Mouse (Mus musculus): Measurements from ENCODE around the gene Sec23ip. TPM values are rescaled to one million over a fixed set of nuclear protein-coding genes. Genes with fewer than 3 reads are reported as not detected.

The Sec23ip gene
- polyA plus RNA-seq, 1 experiment from 2014 or later = 37.0 TPM

DNA sequence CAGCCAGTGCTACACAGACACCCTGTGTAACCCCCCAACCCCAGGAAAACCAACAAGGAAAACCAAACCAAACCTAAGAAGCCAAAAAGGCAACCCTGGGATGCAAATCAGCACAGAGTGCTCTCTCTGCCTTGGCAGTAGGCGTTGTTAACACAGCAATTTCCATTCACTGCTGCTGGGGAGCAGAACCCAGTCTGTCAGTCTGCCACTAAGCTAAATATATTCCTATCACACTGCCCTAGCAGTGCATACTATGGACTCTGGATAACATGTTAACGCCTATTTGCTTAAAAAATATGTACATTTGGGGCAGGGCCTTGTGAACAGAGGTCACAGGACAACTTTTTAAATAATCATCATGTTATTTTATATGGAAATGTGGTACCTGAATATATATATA is 13.2 kb upstream of the Sec23ip start:
- no peak for ATAC-seq (ENCODE audit: low read depth)
- H3K36me3 ChIP-seq (ENCODE audit: control insufficient read depth, insufficient read depth, low read length) = no peaks in the 10 kb centered on the region
- no peaks in the 10 kb centered on the region for H3K27me3 ChIP-seq (ENCODE audit: control insufficient read depth, insufficient read depth, low read length)
- 72% methylated on average over 2 of the region's 2 CpGs for WGBS
- H3K9me3 ChIP-seq (ENCODE audit: control insufficient read depth, low read length) = no peaks in the 10 kb centered on the region
- H3K4me1 ChIP-seq (ENCODE audit: control insufficient read depth, insufficient read depth, low read length) = 0 out of 2 replicates have a peak, but pooled peaks cover 4% of the 10 kb centered on the region
- no peak overlapping the region for H3K4me3 ChIP-seq (ENCODE audit: low read depth, low read length)
- no peak overlapping the region for H3K9ac ChIP-seq (replicated peaks; ENCODE audit: low read depth, low read length)
- no peak overlapping the region for H3K27ac ChIP-seq (ENCODE audit: low read depth, low read length)
- no peak overlapping the region for H3K4me2 ChIP-seq (ENCODE audit: low read depth, low read length)

DNA sequence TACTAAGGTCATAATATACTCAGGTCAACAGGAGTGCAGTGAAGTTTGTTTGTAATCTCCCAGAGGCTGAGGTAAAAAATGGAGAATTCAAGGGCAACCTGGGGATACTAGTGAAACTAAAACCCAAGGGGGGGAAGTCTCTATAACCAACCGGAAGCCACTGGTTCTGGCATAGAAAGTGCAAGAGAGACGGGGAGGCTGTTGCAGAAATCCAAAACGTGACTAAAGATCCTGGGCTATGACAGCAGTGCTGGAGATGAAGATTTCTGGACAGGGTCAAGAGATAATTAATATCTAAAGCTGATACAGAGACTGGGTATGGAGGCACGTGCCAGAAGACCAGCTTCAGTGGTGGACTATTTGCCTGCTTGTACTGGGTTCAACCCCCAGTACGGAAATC is 6.7 kb upstream of the Sec23ip start:
- H3K27ac ChIP-seq (ENCODE audit: low read depth, low read length) = no peak overlapping the region
- no peaks in the 10 kb centered on the region for H3K27me3 ChIP-seq (ENCODE audit: control insufficient read depth, insufficient read depth, low read length)
- H3K36me3 ChIP-seq (ENCODE audit: control insufficient read depth, insufficient read depth, low read length) = no peaks in the 10 kb centered on the region
- no peak overlapping the region for H3K4me3 ChIP-seq (ENCODE audit: low read depth, low read length)
- peaks cover 15% of the 10 kb centered on the region for H3K4me1 ChIP-seq (ENCODE audit: control insufficient read depth, insufficient read depth, low read length)
- no peak overlapping the region for H3K9ac ChIP-seq (replicated peaks; ENCODE audit: low read depth, low read length)
- no peak overlapping the region; the same call in 1 of the 2 replicates for H3K4me2 ChIP-seq (ENCODE audit: low read depth, low read length)
- no peak for ATAC-seq (ENCODE audit: low read depth)
- no peaks in the 10 kb centered on the region for H3K9me3 ChIP-seq (ENCODE audit: control insufficient read depth, low read length)
- WGBS = 85% methylated on average over 5 of the region's 5 CpGs

DNA sequence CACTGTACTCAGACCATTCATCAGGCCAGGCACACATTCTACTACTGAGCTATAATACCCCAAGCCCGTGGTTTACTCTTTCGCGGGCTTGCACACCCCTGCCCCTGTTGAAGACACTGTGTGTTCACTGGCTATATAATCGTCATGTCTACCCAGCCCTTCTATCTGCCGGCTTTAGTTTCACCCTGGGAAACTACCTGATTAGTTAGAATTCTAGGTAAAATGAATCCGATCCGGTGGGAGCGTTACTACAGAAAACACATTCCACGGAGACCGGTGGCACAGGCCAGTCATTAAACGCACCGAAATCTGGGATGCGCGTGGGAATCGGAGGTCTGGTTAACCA is 5.7 kb upstream of the Sec23ip start:
- no peaks in the 10 kb centered on the region for H3K9me3 ChIP-seq (ENCODE audit: control insufficient read depth, low read length)
- no peaks in the 10 kb centered on the region for H3K36me3 ChIP-seq (ENCODE audit: control insufficient read depth, insufficient read depth, low read length)
- no peak overlapping the region for H3K27ac ChIP-seq (ENCODE audit: low read depth, low read length)
- peaks cover 17% of the 10 kb centered on the region for H3K4me1 ChIP-seq (ENCODE audit: control insufficient read depth, insufficient read depth, low read length)
- H3K9ac ChIP-seq (replicated peaks; ENCODE audit: low read depth, low read length) = peak overlapping the region; percentile 87
- H3K4me2 ChIP-seq (ENCODE audit: low read depth, low read length) = peak overlapping the region; percentile 88
- no peaks in the 10 kb centered on the region for H3K27me3 ChIP-seq (ENCODE audit: control insufficient read depth, insufficient read depth, low read length)
- peak overlapping the region; percentile 96 for H3K4me3 ChIP-seq (ENCODE audit: low read depth, low read length)
- no peak for ATAC-seq (ENCODE audit: low read depth)
- WGBS = 2% methylated on average over 15 of the region's 15 CpGs

DNA sequence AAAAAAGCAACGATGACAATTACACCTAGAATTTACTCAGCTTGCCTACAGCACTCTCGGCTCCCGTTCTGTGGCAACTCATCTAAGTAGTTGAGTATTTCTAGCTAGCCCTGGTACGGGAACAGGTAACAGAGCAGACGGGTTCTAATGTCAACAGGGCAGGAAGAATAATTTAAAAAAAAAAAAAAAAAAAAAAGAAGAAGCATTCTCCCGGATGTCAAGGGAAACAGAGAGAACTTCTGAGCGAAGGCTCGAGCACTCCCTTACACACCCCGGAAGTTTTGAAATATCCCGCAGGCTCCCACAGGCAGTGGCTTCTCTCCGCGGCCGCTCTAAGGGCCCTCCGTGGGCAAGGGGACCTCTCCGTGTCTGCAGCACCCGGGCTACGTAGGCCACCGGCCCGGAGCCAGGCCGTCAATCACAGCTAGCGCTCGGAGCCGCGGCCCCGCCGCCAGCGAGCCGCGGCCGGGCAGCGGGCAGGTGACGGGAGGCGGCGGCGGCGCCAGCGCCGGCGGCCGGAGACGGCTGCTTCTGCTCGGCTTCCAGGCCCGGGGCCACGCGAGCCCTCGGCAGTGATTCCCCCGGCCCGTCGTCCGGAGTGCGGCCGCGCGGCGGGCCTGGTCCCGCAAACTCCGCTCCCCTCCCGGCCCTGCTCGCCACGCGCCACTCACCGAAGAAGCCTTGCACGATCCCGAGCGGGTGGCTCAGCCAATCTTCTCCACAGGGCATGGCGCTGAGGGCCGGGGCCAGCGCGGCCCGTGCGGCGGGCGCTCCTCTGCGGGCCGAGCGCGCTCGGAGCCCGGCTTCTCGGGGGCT is 5.1 kb upstream of the Sec23ip start:
- Histone ChIP-seq H3K4me1 (ENCODE audit: control insufficient read depth, insufficient read depth, low read length) (peaks cover 19% of the 10 kb centered on the region), H3K9ac (replicated peaks; ENCODE audit: low read depth, low read length) (peak overlapping the region; percentile 87), H3K4me2 (ENCODE audit: low read depth, low read length) (peak overlapping the region; percentile 88), H3K36me3 (ENCODE audit: control insufficient read depth, insufficient read depth, low read length) (no peaks in the 10 kb centered on the region), H3K27me3 (ENCODE audit: control insufficient read depth, insufficient read depth, low read length) (no peaks in the 10 kb centered on the region), H3K9me3 (ENCODE audit: control insufficient read depth, low read length) (no peaks in the 10 kb centered on the region), H3K27ac (ENCODE audit: low read depth, low read length) (peak overlapping the region; percentile 89), H3K4me3 (ENCODE audit: low read depth, low read length) (peak overlapping the region; percentile 96)
- peak; percentile 31 for ATAC-seq (ENCODE audit: low read depth)
- WGBS = under 1% methylated on average over 63 of the region's 80 CpGs

DNA sequence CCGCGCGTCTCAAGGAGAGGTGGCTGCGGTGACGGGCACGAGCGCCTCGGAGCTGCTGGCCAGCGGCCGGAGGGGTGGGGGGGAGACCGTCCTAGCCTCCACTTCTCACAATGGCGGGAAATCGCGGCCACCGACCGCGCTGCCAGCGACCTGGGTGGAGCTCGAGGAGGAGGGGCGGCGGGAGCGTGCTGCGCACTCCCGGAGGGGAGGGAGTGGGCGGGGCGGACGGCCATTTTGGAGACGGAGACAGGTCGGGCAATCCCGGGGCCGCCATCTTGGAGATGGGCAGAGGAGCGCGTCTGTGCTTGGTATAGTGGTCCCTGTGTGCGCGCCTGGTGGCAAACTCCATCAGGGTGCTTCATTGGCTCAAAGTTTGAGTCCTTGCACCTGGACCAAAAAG is 4.4 kb upstream of the Sec23ip start, which contains the start of gene Mcmbp:
Mcmbp (minus strand) TSS at position 162 of the 400 bp plus-strand sequence.
- ATAC-seq (ENCODE audit: low read depth) = peak; percentile 81
- Histone ChIP-seq H3K4me1 (ENCODE audit: control insufficient read depth, insufficient read depth, low read length) (peaks cover 19% of the 10 kb centered on the region), H3K9ac (replicated peaks; ENCODE audit: low read depth, low read length) (peak within 1 kb of the TSS; percentile 87), H3K9me3 (ENCODE audit: control insufficient read depth, low read length) (no peaks in the 10 kb centered on the region), H3K27me3 (ENCODE audit: control insufficient read depth, insufficient read depth, low read length) (no peaks in the 10 kb centered on the region), H3K4me3 (ENCODE audit: low read depth, low read length) (peak within 1 kb of the TSS; percentile 96), H3K27ac (ENCODE audit: low read depth, low read length) (peak within 1 kb of the TSS; percentile 89), H3K4me2 (ENCODE audit: low read depth, low read length) (peak within 1 kb of the TSS; percentile 88), H3K36me3 (ENCODE audit: control insufficient read depth, insufficient read depth, low read length) (no peaks in the 10 kb centered on the region)
- 0% methylated on average over 32 of the region's 35 CpGs for WGBS

DNA sequence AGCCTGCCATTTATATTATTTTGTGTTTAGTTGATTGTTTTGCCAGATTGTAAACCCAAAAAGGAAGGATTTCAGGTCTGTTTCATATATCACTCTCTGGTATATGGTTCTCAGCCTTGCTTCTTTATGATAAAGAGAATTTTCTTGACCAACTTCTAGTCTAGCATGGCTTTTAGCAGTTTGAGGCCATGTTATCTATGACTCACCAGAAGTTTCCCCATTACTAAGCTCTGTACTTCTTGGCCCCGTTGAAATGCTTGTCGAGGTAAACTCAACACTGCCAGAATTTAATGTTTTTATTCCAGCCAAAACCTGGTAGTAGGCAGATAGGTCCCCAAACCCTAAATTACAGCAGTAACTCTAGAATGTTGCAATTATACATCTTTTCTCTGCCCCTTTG is 845 bp upstream of the Sec23ip start:
- WGBS = 66% methylated on average over 2 of the region's 2 CpGs
- no peaks in the 10 kb centered on the region for H3K36me3 ChIP-seq (ENCODE audit: control insufficient read depth, insufficient read depth, low read length)
- no peak for ATAC-seq (ENCODE audit: low read depth)
- H3K9ac ChIP-seq (replicated peaks; ENCODE audit: low read depth, low read length) = no peak overlapping the region
- H3K4me2 ChIP-seq (ENCODE audit: low read depth, low read length) = peak overlapping the region; percentile 88
- no peaks in the 10 kb centered on the region for H3K27me3 ChIP-seq (ENCODE audit: control insufficient read depth, insufficient read depth, low read length)
- H3K4me3 ChIP-seq (ENCODE audit: low read depth, low read length) = peak overlapping the region; percentile 98
- H3K9me3 ChIP-seq (ENCODE audit: control insufficient read depth, low read length) = no peaks in the 10 kb centered on the region
- H3K4me1 ChIP-seq (ENCODE audit: control insufficient read depth, insufficient read depth, low read length) = peaks cover 27% of the 10 kb centered on the region
- 0 out of 2 replicates have a peak overlapping the region, but pooled peaks have one; percentile 76 for H3K27ac ChIP-seq (ENCODE audit: low read depth, low read length)

DNA sequence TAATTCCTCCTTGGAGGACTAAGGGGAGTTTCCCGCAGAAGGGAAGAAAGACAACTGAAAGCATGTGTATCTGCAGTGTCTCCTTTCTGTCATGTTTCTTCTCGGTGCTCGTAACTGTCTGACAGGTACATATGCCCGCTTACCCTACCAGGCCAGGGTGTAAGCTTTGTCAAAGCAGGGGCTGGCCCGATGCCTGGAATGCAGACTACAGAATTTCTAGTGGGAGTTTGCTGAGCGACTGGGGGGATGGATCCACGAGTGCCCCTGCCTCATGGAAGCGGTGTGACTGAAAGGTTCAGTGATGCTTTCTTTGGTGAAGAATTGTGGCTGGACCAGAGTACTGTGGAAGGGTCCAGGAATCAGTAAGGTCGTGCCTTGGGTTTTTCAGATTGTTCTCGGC is 1.4 kb downstream of the Sec23ip start:
- Histone ChIP-seq H3K4me1 (ENCODE audit: control insufficient read depth, insufficient read depth, low read length) (peaks cover 24% of the 10 kb centered on the region), H3K9me3 (ENCODE audit: control insufficient read depth, low read length) (no peaks in the 10 kb centered on the region), H3K27me3 (ENCODE audit: control insufficient read depth, insufficient read depth, low read length) (no peaks in the 10 kb centered on the region), H3K4me3 (ENCODE audit: low read depth, low read length) (peak overlapping the region; percentile 4; the same call in 1 of the 2 replicates), H3K9ac (replicated peaks; ENCODE audit: low read depth, low read length) (no peak overlapping the region), H3K4me2 (ENCODE audit: low read depth, low read length) (peak overlapping the region; percentile 88; the same call in 1 of the 2 replicates), H3K27ac (ENCODE audit: low read depth, low read length) (no peak overlapping the region), H3K36me3 (ENCODE audit: control insufficient read depth, insufficient read depth, low read length) (peaks cover 4% of the 10 kb centered on the region; the same call in 1 of the 2 replicates)
- WGBS = 91% methylated on average over 10 of the region's 10 CpGs
- no peak for ATAC-seq (ENCODE audit: low read depth)

DNA sequence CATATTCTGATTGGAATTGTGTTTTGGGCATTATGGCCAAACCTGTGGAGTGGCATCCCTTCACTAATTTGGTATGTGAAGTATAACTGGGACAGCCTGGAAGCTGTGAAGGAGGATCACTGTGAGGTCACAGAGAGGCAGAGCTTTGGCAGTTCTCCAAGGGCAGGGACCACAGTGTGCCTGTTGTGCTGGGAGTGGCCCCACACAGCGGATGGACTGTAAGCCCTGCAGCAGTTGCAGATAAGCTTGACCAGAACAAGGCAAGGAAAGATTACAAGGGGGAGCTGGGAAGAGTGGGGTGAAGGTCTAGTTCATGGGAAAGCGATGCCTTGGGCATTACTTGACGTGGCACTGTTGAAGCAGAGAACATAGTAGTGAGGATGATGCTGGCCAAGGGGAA is 4.0 kb downstream of the Sec23ip start:
- Histone ChIP-seq H3K9me3 (ENCODE audit: control insufficient read depth, low read length) (no peaks in the 10 kb centered on the region), H3K4me2 (ENCODE audit: low read depth, low read length) (no peak overlapping the region)
- WGBS = 79% methylated on average over 3 of the region's 3 CpGs

DNA sequence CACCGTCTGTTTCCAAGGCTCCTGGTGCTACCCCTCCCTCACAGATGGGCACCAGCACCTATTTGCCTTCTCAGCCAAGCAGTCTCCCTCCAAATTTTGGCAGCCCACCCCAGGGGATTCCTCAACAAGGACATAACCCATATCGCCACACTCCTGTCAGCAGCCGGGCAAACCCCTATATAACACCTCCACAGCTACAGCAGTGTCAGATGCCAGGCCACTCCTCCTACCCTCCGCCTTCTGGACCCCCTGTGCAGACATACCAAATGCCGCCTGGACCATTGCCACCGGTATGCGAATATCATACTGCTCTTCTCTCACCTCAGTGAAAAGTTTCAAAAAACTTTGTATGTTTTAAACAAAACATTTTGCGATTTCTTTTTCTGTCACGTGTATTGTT is 5.6 kb downstream of the Sec23ip start:
- 89% methylated on average over 9 of the region's 9 CpGs for WGBS

More for the DNA sequence above, 4.0 kb downstream of the Sec23ip start:
- H3K9ac ChIP-seq (replicated peaks; ENCODE audit: low read depth, low read length) = no peak overlapping the region
- H3K27ac ChIP-seq (ENCODE audit: low read depth, low read length) = no peak overlapping the region
- no peaks in the 10 kb centered on the region for H3K27me3 ChIP-seq (ENCODE audit: control insufficient read depth, insufficient read depth, low read length)
- H3K4me3 ChIP-seq (ENCODE audit: low read depth, low read length) = no peak overlapping the region
- no peak for ATAC-seq (ENCODE audit: low read depth)
- peaks cover 24% of the 10 kb centered on the region for H3K4me1 ChIP-seq (ENCODE audit: control insufficient read depth, insufficient read depth, low read length)
- peaks cover 18% of the 10 kb centered on the region for H3K36me3 ChIP-seq (ENCODE audit: control insufficient read depth, insufficient read depth, low read length)

More for the DNA sequence above, 5.6 kb downstream of the Sec23ip start:
- no peaks in the 10 kb centered on the region for H3K27me3 ChIP-seq (ENCODE audit: control insufficient read depth, insufficient read depth, low read length)
- no peak overlapping the region for H3K9ac ChIP-seq (replicated peaks; ENCODE audit: low read depth, low read length)
- peaks cover 33% of the 10 kb centered on the region for H3K36me3 ChIP-seq (ENCODE audit: control insufficient read depth, insufficient read depth, low read length)
- H3K4me3 ChIP-seq (ENCODE audit: low read depth, low read length) = no peak overlapping the region
- H3K4me2 ChIP-seq (ENCODE audit: low read depth, low read length) = no peak overlapping the region
- H3K27ac ChIP-seq (ENCODE audit: low read depth, low read length) = no peak overlapping the region
- no peaks in the 10 kb centered on the region for H3K9me3 ChIP-seq (ENCODE audit: control insufficient read depth, low read length)
- H3K4me1 ChIP-seq (ENCODE audit: control insufficient read depth, insufficient read depth, low read length) = peaks cover 21% of the 10 kb centered on the region
- ATAC-seq (ENCODE audit: low read depth) = no peak

All from neural tube, embryonic 14.5 days (tissue).